Mouse (Mus musculus) myocyte (in vitro differentiated cells): ENCODE data around the gene Abhd17b. TPM values are rescaled to one million over a fixed set of nuclear protein-coding genes. Genes with fewer than 3 reads are reported as not detected.

ENCODE experiments used
- H3K27me3 ChIP-seq: one replicate; pipeline ENCODE4 v1.6.1; 2011; ENCODE audit not compliant: control insufficient read depth, insufficient read depth, insufficient read length
- H3K36me3 ChIP-seq: one replicate; pipeline ENCODE4 v1.6.1; 2011; ENCODE audit not compliant: control insufficient read depth, insufficient read depth
- H3K4me2 ChIP-seq: one replicate; pipeline ENCODE4 v1.6.1; 2011; ENCODE audit warnings: low read depth, control low read depth
- H3K4me3 ChIP-seq: one replicate; pipeline ENCODE4 v1.5.1; 2011; ENCODE audit warnings: mild to moderate bottlenecking, control low read depth, moderate library complexity
- H3K79me2 ChIP-seq: one replicate; pipeline ENCODE4 v1.6.1; 2011; ENCODE audit not compliant: control insufficient read depth, insufficient read depth
- H3ac ChIP-seq: one replicate; pipeline ENCODE4 v1.6.1; 2011; ENCODE audit not compliant: control insufficient read depth, insufficient read length
- CEBPB ChIP-seq: IDR thresholded peaks from 2 replicates; pipeline ENCODE4 v1.6.1; 2011; ENCODE audit warnings: mild to moderate bottlenecking, moderate library complexity; ENCODE audit not compliant: poor library complexity, insufficient read depth, severe bottlenecking
- E2F4 ChIP-seq: IDR thresholded peaks from one replicate; pipeline ENCODE4 v1.6.1; 2011; ENCODE audit warnings: mild to moderate bottlenecking, control low read depth, moderate library complexity; ENCODE audit not compliant: insufficient read depth
- MAX ChIP-seq: IDR thresholded peaks from one replicate; pipeline ENCODE4 v1.6.1; 2011; ENCODE audit warnings: low read depth, mild to moderate bottlenecking, control low read depth
- MYOD1 ChIP-seq, 3 experiments: IDR thresholded peaks; one replicate each; pipeline ENCODE4 v1.6.1; 2011; ENCODE audit warnings: control low read depth in 2 of 3, low read depth in 2 of 3, mild to moderate bottlenecking in 2 of 3, moderate library complexity in 1 of 3; ENCODE audit not compliant: insufficient read length in 2 of 3, control insufficient read depth in 1 of 3
- MYOG ChIP-seq, 3 experiments: IDR thresholded peaks; one replicate each; pipeline ENCODE4 v1.6.1; 2011; ENCODE audit warnings: control low read depth in 2 of 3, low read depth in 2 of 3, mild to moderate bottlenecking in 2 of 3; ENCODE audit not compliant: insufficient read length in 2 of 3, control insufficient read depth in 1 of 3, insufficient read depth in 1 of 3
- POLR2A ChIP-seq: IDR thresholded peaks from one replicate; pipeline ENCODE4 v1.6.1; 2011; ENCODE audit warnings: low read depth, mild to moderate bottlenecking, control low read depth, moderate library complexity; ENCODE audit not compliant: insufficient read length
- POLR2AphosphoS2 ChIP-seq: IDR thresholded peaks from one replicate; pipeline ENCODE4 v1.6.1; 2011; ENCODE audit warnings: low read depth, control low read depth; ENCODE audit not compliant: insufficient read length
- REST ChIP-seq: IDR thresholded peaks from one replicate; pipeline ENCODE4 v1.6.1; 2011; ENCODE audit warnings: mild to moderate bottlenecking, control low read depth, moderate library complexity; ENCODE audit not compliant: insufficient read depth, insufficient read length
- SRF ChIP-seq: IDR thresholded peaks from one replicate; pipeline ENCODE4 v1.6.1; 2011; ENCODE audit warnings: low read depth; ENCODE audit not compliant: control insufficient read depth, insufficient read length
- TCF12 ChIP-seq: IDR thresholded peaks from one replicate; pipeline ENCODE4 v1.6.1; 2011; ENCODE audit warnings: mild to moderate bottlenecking, control low read depth; ENCODE audit not compliant: poor library complexity, insufficient read depth, severe bottlenecking
- TCF3 ChIP-seq: IDR thresholded peaks from one replicate; pipeline ENCODE4 v1.6.1; 2011; ENCODE audit warnings: low read depth, control low read depth; ENCODE audit not compliant: insufficient read length
- USF1 ChIP-seq: IDR thresholded peaks from one replicate; pipeline ENCODE4 v1.6.1; 2011; ENCODE audit warnings: low read depth, mild to moderate bottlenecking, control low read depth, moderate library complexity
- polyA plus RNA-seq: library from polyadenylated mRNA; unstranded; fragments of >200 nt; fragmentation: generic; extraction: Trizol; gene quantifications from one replicate; pipeline ENCODE4 v1.2.1, GENCODE M21; 2012; ENCODE audit warnings: missing spikeins

Gene Abhd17b
- polyA plus RNA-seq, result 11.2 TPM

DNA sequence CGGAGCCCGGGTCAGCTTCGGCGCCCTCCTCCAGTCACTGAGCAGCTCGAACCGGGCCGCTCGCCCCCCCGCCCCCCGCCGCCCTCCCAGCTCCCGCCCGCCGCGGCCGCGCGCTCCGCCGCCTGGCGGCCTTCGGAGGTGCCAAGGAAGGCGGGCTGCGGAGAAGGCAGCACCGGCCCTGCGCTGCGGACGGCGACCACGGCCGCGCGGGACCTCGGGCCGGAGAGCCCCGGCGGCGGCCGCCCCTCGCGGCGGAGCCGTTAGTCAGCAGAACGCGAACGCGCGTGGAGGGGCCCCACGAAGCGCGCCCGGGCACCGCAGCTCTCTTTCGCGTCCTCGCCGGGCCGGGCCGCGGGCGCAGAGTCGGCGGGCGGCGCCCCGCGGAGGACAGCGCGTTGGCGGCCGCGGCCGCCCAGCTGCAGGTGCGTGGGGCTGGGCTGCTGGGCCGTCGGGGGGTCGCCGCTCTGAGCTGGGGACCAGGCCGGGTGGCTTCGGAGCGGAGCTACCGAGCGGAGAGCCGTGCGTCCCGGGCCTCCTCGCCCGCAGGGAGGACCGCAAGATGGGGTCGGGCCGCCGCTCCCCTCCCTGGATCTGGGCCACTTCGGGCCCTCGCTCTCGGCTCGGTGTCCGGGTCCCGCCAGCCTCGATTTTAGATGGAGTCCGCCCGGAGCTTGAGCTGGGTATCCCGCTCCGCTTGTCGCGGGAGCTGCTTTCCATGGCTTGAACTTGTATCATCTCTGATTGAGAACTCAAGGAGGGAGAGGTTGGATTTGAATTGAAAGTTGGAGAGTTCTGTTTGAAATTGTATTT lies at the start of gene Abhd17b:
Gene Abhd17b (plus strand): TSS at position 14 of the 810 bp plus-strand sequence.
- Histone ChIP-seq H3ac (peak within 1 kb of the TSS; percentile 86), H3K27me3 (no peaks in the 10 kb centered on the region), H3K4me2 (peak within 1 kb of the TSS; percentile 88), H3K36me3 (no peaks in the 10 kb centered on the region), H3K79me2 (peaks cover 84% of the 10 kb centered on the region), H3K4me3 (peak within 1 kb of the TSS; percentile 62)
- TF ChIP-seq SRF (no peak), E2F4 (no peak), MYOD1 (IDR thresholded peaks at IDR 0.05; ENCODE audit: control insufficient read depth in 1 of 3, insufficient read length in 2 of 3, low read depth in 2 of 3) (no peak), POLR2A (peak; percentile 75)

DNA sequence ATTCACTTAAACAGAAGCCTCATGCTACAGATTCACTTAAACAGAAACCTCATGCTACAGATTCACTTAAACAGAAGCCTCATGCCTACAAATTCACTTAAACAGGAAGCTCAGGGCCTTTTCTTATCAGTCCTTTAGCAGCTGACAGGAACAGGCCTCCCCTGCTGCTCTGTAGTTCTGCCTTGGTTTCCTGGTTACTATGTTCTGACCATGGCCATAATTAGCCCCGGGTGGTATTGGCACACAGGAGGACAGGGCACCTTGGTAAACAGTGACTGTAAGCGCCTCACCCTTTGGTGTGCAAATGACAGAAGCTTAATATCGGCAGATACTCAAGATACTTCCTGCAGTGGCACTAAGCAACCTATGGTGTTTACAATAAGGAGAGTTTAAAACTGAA lies 49.1 kb upstream of the Abhd17b start:
- Histone ChIP-seq H3K36me3 (no peaks in the 10 kb centered on the region), H3K27me3 (no peaks in the 10 kb centered on the region), H3K4me2 (no peak overlapping the region), H3ac (no peak overlapping the region), H3K4me3 (no peak overlapping the region), H3K79me2 (no peaks in the 10 kb centered on the region)
- no peak for TF ChIP-seq POLR2AphosphoS2
- no peak for TF ChIP-seq MAX
- no peak for TF ChIP-seq REST
- TF ChIP-seq CEBPB, result no peak
- no peak for TF ChIP-seq MYOG (IDR thresholded peaks at IDR 0.05; ENCODE audit: control insufficient read depth in 1 of 3, insufficient read depth in 1 of 3, insufficient read length in 2 of 3, low read depth in 2 of 3)
- TF ChIP-seq SRF, result no peak
- no peak for TF ChIP-seq POLR2A
- TF ChIP-seq TCF12, result no peak
- TF ChIP-seq MYOD1 (IDR thresholded peaks at IDR 0.05; ENCODE audit: control insufficient read depth in 1 of 3, insufficient read length in 2 of 3, low read depth in 2 of 3), result no peak

DNA sequence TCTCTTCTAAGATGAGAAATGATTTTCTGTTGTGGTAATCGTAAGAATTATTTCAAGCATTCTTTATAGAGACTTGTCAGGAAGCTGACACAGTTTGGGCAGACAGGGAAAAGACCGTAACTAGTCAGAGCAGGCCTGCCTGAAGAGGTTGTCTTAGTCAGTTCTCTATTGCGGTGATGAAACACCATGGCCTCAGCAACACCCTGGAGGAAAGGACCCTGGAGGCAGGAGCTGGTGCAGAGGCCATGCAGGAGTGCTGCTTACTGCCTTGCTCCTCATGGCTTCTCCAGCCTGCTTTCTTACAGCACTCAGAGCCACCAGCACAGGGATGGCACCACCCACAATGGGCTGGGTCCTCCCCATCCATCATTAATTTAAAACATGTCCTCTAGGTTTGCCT lies 47.7 kb upstream of the Abhd17b start:
- Histone ChIP-seq H3ac (no peak overlapping the region), H3K4me2 (no peak overlapping the region), H3K27me3 (no peaks in the 10 kb centered on the region), H3K79me2 (no peaks in the 10 kb centered on the region), H3K4me3 (no peak overlapping the region), H3K36me3 (no peaks in the 10 kb centered on the region)
- no peak for TF ChIP-seq TCF3
- TF ChIP-seq TCF12, result no peak
- TF ChIP-seq POLR2AphosphoS2, result no peak
- TF ChIP-seq CEBPB, result no peak
- no peak for TF ChIP-seq REST
- TF ChIP-seq E2F4, result no peak
- TF ChIP-seq USF1, result no peak
- no peak for TF ChIP-seq MYOD1 (IDR thresholded peaks at IDR 0.05; ENCODE audit: control insufficient read depth in 1 of 3, insufficient read length in 2 of 3, low read depth in 2 of 3)
- no peak for TF ChIP-seq MAX

DNA sequence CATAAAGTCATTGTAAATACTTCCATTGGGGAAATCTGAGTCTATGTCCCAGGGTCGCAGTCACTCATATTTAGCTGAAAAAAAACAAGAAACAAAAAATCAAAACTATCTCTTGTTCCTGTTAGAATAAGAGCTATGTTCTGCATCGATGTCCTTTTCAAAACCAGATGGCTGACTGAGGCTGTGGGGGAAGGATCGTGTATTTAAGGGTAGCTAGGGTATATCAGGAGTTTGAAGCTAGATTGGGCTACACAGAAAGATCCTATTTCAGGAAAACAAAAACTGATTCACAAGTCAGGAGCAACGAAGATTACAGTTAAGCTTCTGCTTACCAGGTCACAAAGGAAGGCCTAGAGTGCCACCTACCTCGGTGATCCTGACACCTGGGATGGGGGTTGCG lies 42.7 kb upstream of the Abhd17b start:
- TF ChIP-seq MYOG (IDR thresholded peaks at IDR 0.05; ENCODE audit: control insufficient read depth in 1 of 3, insufficient read depth in 1 of 3, insufficient read length in 2 of 3, low read depth in 2 of 3) (no peak), REST (no peak), TCF3 (no peak), E2F4 (no peak), SRF (no peak), MAX (no peak), CEBPB (no peak), POLR2A (no peak)
- Histone ChIP-seq H3K79me2 (peaks cover 4% of the 10 kb centered on the region), H3K27me3 (no peaks in the 10 kb centered on the region), H3K4me3 (no peak overlapping the region), H3ac (no peak overlapping the region), H3K4me2 (no peak overlapping the region), H3K36me3 (no peaks in the 10 kb centered on the region)

DNA sequence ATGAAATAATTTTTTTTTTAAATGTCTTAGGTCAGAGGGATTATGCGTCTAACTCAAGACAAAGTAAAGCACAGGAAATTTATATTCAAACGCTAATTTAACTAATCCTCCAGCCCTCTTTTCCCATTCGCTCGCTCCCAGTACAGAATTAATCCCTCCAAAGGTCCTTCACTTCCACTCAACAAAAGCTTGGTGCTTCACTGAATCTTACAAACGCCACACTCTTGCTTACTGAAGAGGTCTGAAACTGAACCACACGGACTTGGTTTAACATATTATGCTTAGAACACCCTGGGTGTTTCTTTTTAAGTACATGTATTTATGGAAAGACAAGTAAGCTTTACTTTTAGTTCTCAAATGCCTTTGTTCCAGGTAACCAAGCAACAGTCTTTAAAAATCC lies 41.7 kb upstream of the Abhd17b start:
- peaks cover 4% of the 10 kb centered on the region for H3K79me2 ChIP-seq
- H3K4me3 ChIP-seq, result no peak overlapping the region
- no peaks in the 10 kb centered on the region for H3K27me3 ChIP-seq
- TF ChIP-seq POLR2A (no peak), E2F4 (no peak), CEBPB (no peak), REST (no peak), MYOD1 (IDR thresholded peaks at IDR 0.05; ENCODE audit: control insufficient read depth in 1 of 3, insufficient read length in 2 of 3, low read depth in 2 of 3) (no peak), TCF3 (no peak), USF1 (no peak), SRF (no peak), MYOG (IDR thresholded peaks at IDR 0.05; ENCODE audit: control insufficient read depth in 1 of 3, insufficient read depth in 1 of 3, insufficient read length in 2 of 3, low read depth in 2 of 3) (no peak), MAX (no peak), POLR2AphosphoS2 (no peak), TCF12 (no peak)
- H3K36me3 ChIP-seq, result no peaks in the 10 kb centered on the region
- H3K4me2 ChIP-seq, result no peak overlapping the region
- no peak overlapping the region for H3ac ChIP-seq
